Mouse (Mus musculus) heart, adult 2 months (tissue): ENCODE data around the gene Dyrk3. TPM values are rescaled to one million over a fixed set of nuclear protein-coding genes. Genes with fewer than 3 reads are reported as not detected.

Experiments
- DNase-seq, 2 experiments: peaks; one replicate each; pipeline ENCODE4 v3.0.0; 2021
- H3K27ac ChIP-seq: fragments of 200-600 bp; 2 replicates; pipeline ENCODE4 v1.8.1; 2022
- H3K27me3 ChIP-seq: fragments of 200-500 bp; 2 replicates; pipeline ENCODE4 v1.6.1; 2012; ENCODE audit warnings: mild to moderate bottlenecking, low read length, inconsistent platforms, mixed read lengths; ENCODE audit not compliant: control insufficient read depth, insufficient read depth
- H3K36me3 ChIP-seq: fragments of 200-500 bp; 2 replicates; pipeline ENCODE4 v1.6.1; 2012; ENCODE audit warnings: low read length, inconsistent platforms; ENCODE audit not compliant: control insufficient read depth, insufficient read depth
- H3K4me1 ChIP-seq: fragments of 200-500 bp; 2 replicates; pipeline ENCODE4 v1.6.1; 2011; ENCODE audit warnings: low read length; ENCODE audit not compliant: control insufficient read depth, insufficient read depth
- H3K4me3 ChIP-seq: fragments of 200-600 bp; 2 replicates; pipeline ENCODE4 v1.8.1; 2022
- H3K79me2 ChIP-seq: fragments of 200-500 bp; replicated peaks from 2 replicates; pipeline ENCODE4 v1.6.1; 2012; ENCODE audit warnings: mild to moderate bottlenecking, inconsistent platforms, low read length, moderate library complexity, mixed read lengths; ENCODE audit not compliant: control insufficient read depth, insufficient read depth
- H3K9ac ChIP-seq: fragments of 200-500 bp; 2 replicates; pipeline ENCODE4 v1.6.1; 2012; ENCODE audit warnings: low read depth, mild to moderate bottlenecking, control low read depth, inconsistent platforms, low read length, mixed read lengths
- CTCF ChIP-seq: fragments of 200-600 bp; IDR thresholded peaks from 2 replicates; pipeline ENCODE4 v1.8.1; 2022; ENCODE audit warnings: antibody characterized with exemption, mild to moderate bottlenecking, moderate library complexity
- EP300 ChIP-seq: fragments of 200-500 bp; IDR thresholded peaks from 2 replicates; pipeline ENCODE4 v1.6.1; 2011; ENCODE audit warnings: low read depth, low read length, control low read depth; ENCODE audit not compliant: insufficient read depth
- POLR2A ChIP-seq: fragments of 200-500 bp; IDR thresholded peaks from 2 replicates; pipeline ENCODE4 v1.6.1; 2011; ENCODE audit warnings: mild to moderate bottlenecking, low read depth, low read length, control low read depth; ENCODE audit not compliant: insufficient read depth
- WGBS: fragments of 180-500 bp; shearing (Covaris S2); methylation state at CpG from one replicate; pipeline ENCODE4 v1.1.7; 2018; 5-methylcytosine and 5-hydroxymethylcytosine counted together
- intact Hi-C: fragments of 180-260 bp; cut with DNase I; formaldehyde crosslinking; loops from one replicate; pipeline ENCODE4 v1.15.1; 2025
- polyA plus RNA-seq: library from polyadenylated mRNA; depleted of rRNA; stranded (reverse); fragments of >200 nt; gene quantifications from 2 replicates; pipeline ENCODE4 v1.2.3, GENCODE M21; 2012
- total RNA-seq, 2 experiments: library from RNA; stranded (reverse); gene quantifications; 2 replicates each; pipeline ENCODE4 v1.2.3; 2021

Gene Dyrk3
- total and polyA plus RNA-seq, 3 experiments, result 0.16 to 0.70 (median 0.48) TPM

DNA sequence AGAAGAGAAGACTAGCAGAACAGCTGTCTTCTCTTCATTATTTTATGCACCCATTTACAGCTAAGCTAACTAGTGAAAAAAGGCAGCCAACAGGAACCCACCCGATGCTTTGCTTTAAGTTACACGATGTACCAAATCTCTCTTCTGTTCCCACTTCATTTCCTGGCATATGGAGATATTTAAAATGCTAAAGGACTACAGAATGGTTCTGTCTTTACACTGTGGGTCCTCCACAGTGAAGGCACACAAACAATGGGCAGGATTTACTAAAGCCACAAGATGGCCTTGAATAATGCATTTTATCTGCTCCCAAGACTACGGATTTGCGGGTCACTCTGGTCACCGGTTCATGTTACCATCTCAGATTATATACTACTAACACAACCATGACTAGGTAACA lies 1.0 kb downstream of the Dyrk3 start:
- Histone ChIP-seq H3K4me1 (no peaks in the 10 kb centered on the region), H3K9ac (no peak overlapping the region)
- intact Hi-C loops, result no loop called here

DNA sequence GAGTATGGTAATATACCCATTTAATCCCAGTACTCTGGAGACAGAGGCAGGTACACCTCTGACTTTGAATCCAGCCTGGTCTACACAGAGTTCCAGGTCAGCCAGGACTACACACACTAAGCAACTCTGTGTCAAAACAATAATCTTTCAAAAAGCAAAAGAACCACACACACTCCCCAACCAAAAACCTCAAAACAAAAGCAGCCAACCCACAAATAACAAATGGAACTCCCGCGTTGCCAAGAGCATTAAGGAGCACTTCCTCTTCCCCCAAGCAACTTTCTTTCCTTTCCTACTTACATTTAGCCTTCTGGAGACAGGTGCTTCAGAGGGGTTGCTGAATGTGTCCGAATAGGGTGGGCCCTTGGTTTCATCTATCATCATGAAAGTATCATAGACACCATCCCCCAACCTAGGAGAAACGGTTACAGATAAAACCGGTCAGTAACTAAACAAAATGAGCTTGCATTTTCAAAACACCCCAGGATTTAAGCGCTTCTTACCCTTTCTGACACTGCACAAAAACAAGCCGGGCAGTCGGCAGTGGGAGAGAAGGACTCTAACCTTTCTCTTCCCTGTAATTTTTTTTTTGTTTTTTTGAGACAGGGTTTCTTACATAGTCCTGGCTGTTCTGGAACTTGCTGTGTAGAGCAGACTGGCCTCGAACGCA lies 2.0 kb downstream of the Dyrk3 start:
- 73% methylated on average over 10 of the region's 10 CpGs for WGBS
- Histone ChIP-seq H3K36me3 (no peaks in the 10 kb centered on the region), H3K79me2 (no peaks in the 10 kb centered on the region), H3K9ac (no peak overlapping the region), H3K4me3 (no peak overlapping the region), H3K27ac (no peak overlapping the region), H3K27me3 (peaks cover 2% of the 10 kb centered on the region; the same call in 1 of the 2 replicates), H3K4me1 (no peaks in the 10 kb centered on the region)
- no peak for DNase-seq
- TF ChIP-seq POLR2A, result no peak
- no peak for TF ChIP-seq CTCF
- no peak for TF ChIP-seq EP300
- intact Hi-C loops, result no loop called here

More for the DNA sequence above, 1.0 kb downstream of the Dyrk3 start:
- Histone ChIP-seq H3K27me3 (peaks cover 2% of the 10 kb centered on the region; the same call in 1 of the 2 replicates), H3K36me3 (no peaks in the 10 kb centered on the region), H3K27ac (no peak overlapping the region), H3K79me2 (no peaks in the 10 kb centered on the region), H3K4me3 (peak overlapping the region; percentile 89)
- 68% methylated on average over 5 of the region's 5 CpGs for WGBS
- no peak for DNase-seq
- TF ChIP-seq EP300 (no peak), POLR2A (no peak), CTCF (no peak)

DNA sequence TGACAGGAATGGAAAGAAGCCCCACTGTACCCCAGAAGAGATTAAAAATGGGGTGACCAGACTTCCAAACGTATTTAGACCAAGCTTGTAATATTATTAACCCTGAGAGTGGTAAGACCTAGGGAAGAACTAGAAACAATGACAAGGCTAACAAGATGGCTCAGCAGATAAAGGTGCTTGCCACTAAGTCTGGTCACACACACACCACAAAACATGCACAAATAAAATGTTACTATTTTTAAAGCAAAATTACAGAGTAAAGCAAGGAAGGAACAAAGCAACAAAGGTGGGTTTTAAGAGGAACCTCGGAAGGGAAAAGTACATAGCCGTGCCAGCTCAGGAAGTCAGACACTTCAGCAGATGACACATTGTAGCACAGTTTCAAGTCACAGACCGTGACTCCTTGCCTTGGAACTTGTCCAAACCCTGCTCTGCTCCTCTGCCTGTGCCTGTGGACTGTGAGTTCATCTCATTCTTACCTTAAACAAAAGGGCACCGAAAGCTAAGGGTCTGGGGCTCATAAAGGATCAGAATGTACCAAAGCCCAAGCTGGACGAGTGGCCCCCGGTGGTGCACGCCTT lies 3.1 kb downstream of the Dyrk3 start:
- H3K27me3 ChIP-seq, result no peaks in the 10 kb centered on the region
- no peaks in the 10 kb centered on the region for H3K4me1 ChIP-seq
- WGBS, result 43% methylated on average over 8 of the region's 8 CpGs
- TF ChIP-seq CTCF (no peak), EP300 (no peak), POLR2A (no peak)
- no peak overlapping the region for H3K4me3 ChIP-seq
- H3K79me2 ChIP-seq, result no peaks in the 10 kb centered on the region
- peak in 1 of 2 experiments; percentile 33 for DNase-seq
- H3K27ac ChIP-seq, result no peak overlapping the region
- intact Hi-C loops, result no loop called here
- H3K36me3 ChIP-seq, result no peaks in the 10 kb centered on the region
- no peak overlapping the region for H3K9ac ChIP-seq

DNA sequence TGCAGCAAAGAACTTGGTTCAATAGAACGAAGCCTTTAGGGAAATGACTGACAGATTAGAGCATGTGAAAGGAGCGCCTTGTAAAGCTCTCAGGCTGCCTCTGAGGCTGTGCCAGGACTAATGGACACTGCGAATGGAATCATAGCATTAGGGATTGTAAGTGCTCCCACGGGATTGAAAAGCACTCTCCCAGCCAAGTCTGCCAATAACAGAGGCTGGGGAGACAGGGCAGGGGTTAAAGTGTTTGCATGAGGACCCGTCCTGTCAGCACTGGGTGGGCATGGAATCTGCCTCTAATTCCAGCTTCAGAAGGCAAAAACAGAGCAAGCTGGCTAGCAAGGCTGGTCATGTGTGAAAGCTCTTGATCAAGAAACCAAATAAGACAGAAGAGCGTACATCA lies 3.9 kb downstream of the Dyrk3 start:
- no peak for DNase-seq
- Histone ChIP-seq H3K27ac (no peak overlapping the region), H3K9ac (no peak overlapping the region), H3K36me3 (no peaks in the 10 kb centered on the region), H3K79me2 (no peaks in the 10 kb centered on the region), H3K4me3 (no peak overlapping the region), H3K27me3 (no peaks in the 10 kb centered on the region), H3K4me1 (no peaks in the 10 kb centered on the region)
- no peak for TF ChIP-seq CTCF
- TF ChIP-seq POLR2A, result no peak
- intact Hi-C loops, result no loop called here
- 55% methylated on average over 6 of the region's 6 CpGs for WGBS

DNA sequence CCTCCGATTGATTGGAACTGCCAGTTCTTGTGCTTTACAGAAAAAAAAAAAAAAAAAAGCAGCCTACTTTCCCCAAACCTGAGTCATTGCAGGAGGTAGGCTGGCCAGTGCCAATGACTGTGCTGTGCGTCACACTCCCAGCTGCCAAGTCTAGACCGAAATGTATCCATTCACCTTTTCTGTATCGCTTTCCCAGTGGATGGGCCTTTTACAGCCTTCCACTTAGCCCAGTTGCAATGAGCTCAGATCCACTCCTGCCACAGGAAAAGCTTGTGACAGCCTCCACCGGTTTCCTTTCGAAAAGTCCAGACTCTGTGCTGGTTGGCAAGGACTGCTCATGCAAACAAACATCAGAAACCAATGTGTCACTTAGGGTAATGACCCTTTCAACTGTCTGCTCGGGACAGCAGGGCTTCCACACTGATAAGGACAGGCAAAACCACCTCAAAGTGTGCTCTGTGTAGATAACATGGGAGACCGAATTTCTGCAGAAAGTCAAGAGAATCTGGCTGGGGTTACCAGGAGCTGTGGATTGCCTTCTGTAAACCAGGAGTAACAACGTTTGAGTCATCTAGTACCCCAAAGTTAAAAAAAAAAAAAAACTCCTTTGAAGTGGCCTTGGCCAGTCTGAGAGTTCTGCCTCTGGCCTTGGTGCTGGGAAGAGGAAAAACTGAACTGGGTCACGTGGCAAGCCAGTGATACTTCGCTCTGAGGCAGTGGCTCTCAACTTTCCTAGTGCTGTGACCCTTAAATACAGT lies 12.0 kb downstream of the Dyrk3 start:
- Histone ChIP-seq H3K79me2 (no peaks in the 10 kb centered on the region), H3K36me3 (no peaks in the 10 kb centered on the region), H3K4me1 (no peaks in the 10 kb centered on the region), H3K27ac (no peak overlapping the region), H3K27me3 (no peaks in the 10 kb centered on the region), H3K4me3 (no peak overlapping the region), H3K9ac (no peak overlapping the region)
- TF ChIP-seq CTCF (no peak), POLR2A (no peak), EP300 (no peak)
- no peak for DNase-seq
- intact Hi-C loops, result no loop called here
- WGBS, result 37% methylated on average over 11 of the region's 11 CpGs

DNA sequence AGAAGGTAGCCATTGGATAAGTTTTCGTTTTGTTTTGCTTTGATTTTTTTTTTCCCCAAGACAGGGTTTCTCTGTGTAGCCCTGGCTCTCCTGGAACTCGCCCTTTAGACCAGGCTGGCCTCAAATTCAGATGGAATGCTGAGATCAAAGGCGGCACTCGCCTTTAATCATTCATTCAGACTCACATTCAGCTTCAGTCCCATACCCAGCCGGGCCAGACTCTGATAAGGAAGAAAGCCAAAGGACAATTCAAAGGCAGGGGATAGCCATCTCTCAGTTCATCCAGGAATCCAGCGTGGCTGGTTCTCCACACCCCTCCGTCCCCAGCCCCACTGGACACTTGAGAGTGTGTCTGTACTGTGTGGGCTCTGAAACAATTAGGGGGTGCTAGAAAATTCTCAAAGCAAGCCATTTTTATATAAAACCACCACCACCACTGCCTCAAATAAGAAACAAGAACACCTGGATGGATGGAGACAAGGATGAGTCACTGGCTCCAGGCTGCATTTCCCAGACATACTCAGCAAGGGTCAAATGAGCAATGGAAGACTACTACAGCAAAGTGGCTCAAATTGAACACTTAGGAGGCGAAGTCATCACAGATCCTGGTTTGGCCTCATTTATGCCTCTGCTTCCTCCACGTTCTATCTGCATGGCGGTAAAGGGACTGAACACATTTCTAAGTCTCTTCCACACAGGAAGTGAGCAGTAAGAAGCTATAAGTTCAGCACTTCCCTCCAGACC lies 14.4 kb downstream of the Dyrk3 start:
- H3K27ac ChIP-seq, result no peak overlapping the region
- H3K79me2 ChIP-seq, result no peaks in the 10 kb centered on the region
- H3K9ac ChIP-seq, result no peak overlapping the region
- no peaks in the 10 kb centered on the region for H3K36me3 ChIP-seq
- H3K4me3 ChIP-seq, result no peak overlapping the region
- intact Hi-C loops, result no loop called here
- TF ChIP-seq EP300, result no peak
- TF ChIP-seq POLR2A, result no peak
- no peak for TF ChIP-seq CTCF
- H3K4me1 ChIP-seq, result no peaks in the 10 kb centered on the region
- 55% methylated on average over 10 of the region's 10 CpGs for WGBS
- H3K27me3 ChIP-seq, result no peaks in the 10 kb centered on the region
- no peak for DNase-seq
